Mouse (Mus musculus) gastrocnemius, postnatal 36 days (tissue): ENCODE data around the gene Cnga1. TPM values are rescaled to one million over a fixed set of nuclear protein-coding genes. Genes with fewer than 3 reads are reported as not detected.

ENCODE experiments used
- DNase-seq, 2 experiments: peaks; one replicate each; pipeline ENCODE4 v3.0.0; 2022
- intact Hi-C: fragments of 180-260 bp; cut with DNase I; formaldehyde crosslinking; loops from one replicate; pipeline ENCODE4 v1.15.1; 2025
- total RNA-seq, 2 experiments: library from RNA; stranded (reverse); gene quantifications; 2 replicates each; pipeline ENCODE4 v1.2.3; 2021

Gene Cnga1
- total RNA-seq, 2 experiments from 2014 or later, result not detected

DNA sequence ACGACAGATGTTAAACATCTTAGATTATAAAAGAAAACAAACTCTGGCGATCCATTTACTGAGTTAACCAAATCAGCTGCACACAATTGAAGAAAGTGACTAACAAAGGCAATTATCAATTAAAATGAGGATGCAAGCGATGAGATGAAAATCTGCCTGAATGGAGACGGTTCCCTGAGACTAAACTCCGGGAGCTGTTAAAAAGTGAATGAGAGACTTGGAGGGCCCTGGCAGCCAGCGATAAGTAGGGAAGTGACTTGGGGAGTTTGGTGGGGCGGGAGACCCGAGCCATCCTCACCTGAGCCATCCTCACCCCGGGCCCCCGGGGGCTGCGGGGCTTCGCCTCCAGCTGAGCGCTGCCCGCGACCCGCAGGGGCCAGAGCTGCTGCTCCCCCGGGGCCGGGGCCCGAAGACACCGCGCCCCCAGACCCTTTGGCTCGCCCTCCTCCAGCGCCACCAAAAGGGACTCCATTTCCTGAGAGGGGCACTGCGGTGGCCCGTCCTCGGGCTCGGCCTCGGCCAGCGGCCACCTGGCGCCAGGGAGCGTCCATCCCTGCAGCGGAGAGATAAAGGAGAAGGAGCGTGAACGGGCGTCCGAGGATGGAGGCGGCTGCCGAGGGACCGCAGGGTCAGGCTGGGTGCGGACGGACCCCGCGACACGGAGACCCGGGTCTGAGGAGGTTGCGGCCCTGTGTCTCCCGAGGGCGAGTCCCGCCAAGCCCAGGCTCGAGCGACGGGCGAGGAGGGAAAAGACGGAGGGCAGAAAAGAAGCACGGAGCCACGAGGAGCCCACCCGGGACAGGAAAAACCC is 85.2 kb downstream of the Cnga1 start:
- peak in 1 of 2 experiments; percentile 18 for DNase-seq
- intact Hi-C loops, result no loop called here

DNA sequence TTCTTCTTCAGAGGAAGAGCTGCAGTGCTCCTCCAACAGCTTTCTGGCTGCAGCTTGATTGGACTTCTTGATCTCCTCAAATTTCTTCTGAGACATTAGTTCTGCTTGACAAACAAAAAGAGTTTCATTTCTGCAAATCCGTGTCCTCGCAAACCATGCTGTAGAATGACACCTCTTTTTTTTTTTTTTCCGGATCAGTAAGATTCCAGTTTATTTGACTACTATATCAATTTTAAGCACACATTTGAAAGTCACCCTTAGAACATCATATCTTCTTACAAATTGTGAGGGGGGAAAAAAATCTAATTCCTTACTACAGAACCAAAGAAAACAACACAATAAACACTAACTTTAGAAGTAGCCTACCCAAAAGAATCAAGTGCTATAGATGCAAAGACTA is 87.8 kb downstream of the Cnga1 start:
- intact Hi-C loops, result no loop called here
- no peak for DNase-seq

Other genes with a start within 250 kb of the Cnga1 start
- under 1 TPM in 1 of 2 experiments, not detected in 1; 0.17 TPM for gene Corin, start 139.8 kb downstream of the Cnga1 start, total RNA-seq
- 1 to 10 TPM; 3.8 to 4.7 TPM for gene Nfxl1, start 84.6 kb downstream of the Cnga1 start, total RNA-seq
- gene Zar1, start 63.0 kb downstream of the Cnga1 start, total RNA-seq, result not detected
- gene Gm5868, start 56.7 kb downstream of the Cnga1 start, total RNA-seq, result not detected
- gene Nipal1, start 3.5 kb upstream of the Cnga1 start, total RNA-seq, result not detected
- under 1 TPM in 1 of 2 experiments, not detected in 1; 0.15 TPM for gene Txk, start 108.5 kb upstream of the Cnga1 start, total RNA-seq
- gene Tec, start 224.2 kb upstream of the Cnga1 start, total RNA-seq, result 1 to 10 TPM; 1.3 to 1.9 TPM